Mouse (Mus musculus): ENCODE measurements around the gene Zfp710. TPM values are rescaled to one million over a fixed set of nuclear protein-coding genes. Genes with fewer than 3 reads are reported as not detected.

The Zfp710 gene
- polyA plus RNA-seq, 1 experiment = 0.20 TPM

- Histone ChIP-seq H3K36me3 (ENCODE audit: control insufficient read depth) (no peaks in the 10 kb centered on the region), H3K4me1 (ENCODE audit: control insufficient read depth) (no peaks in the 10 kb centered on the region), H3K9me3 (ENCODE audit: control insufficient read depth, low read length) (no peaks in the 10 kb centered on the region), H3K4me3 (replicated peaks) (no peak overlapping the region), H3K27me3 (ENCODE audit: control insufficient read depth) (no peaks in the 10 kb centered on the region)
- no peak for TF ChIP-seq TAL1 (IDR thresholded peaks at IDR 0.05; ENCODE audit: low read length)
- no peak for TF ChIP-seq GATA1 (IDR thresholded peaks at IDR 0.05; ENCODE audit: low read length)
Observed at GRCm38 (mm10) chr7:80010680-80011079, 13.9 kb upstream of the Zfp710 start.

DNA sequence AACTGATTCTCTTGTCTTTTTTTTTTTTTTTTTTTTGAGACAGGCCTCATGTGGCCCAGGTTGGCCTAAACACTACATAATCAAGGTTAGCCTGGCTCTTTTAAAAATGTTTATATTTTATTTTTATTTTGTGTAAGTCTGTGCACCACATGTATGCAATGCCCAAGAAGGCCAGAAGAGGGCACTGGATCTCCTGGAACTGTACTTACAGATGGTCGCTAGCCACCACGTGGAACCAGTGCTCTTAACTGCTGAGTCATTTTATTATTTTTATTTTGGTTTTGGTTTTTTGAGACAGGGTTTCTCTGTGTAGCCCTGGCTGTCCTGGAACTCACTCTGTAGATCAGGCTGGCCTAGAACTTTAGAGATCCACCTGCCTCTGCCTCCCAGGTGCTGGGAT is 13.1 kb upstream of the Zfp710 start:
- Histone ChIP-seq H3K36me3 (ENCODE audit: control insufficient read depth) (no peaks in the 10 kb centered on the region), H3K4me3 (replicated peaks) (no peak overlapping the region), H3K9me3 (ENCODE audit: control insufficient read depth, low read length) (no peaks in the 10 kb centered on the region), H3K27me3 (ENCODE audit: control insufficient read depth) (no peaks in the 10 kb centered on the region), H3K4me1 (ENCODE audit: control insufficient read depth) (no peaks in the 10 kb centered on the region)
- TF ChIP-seq GATA1 (IDR thresholded peaks at IDR 0.05; ENCODE audit: low read length) (no peak), TAL1 (IDR thresholded peaks at IDR 0.05; ENCODE audit: low read length) (no peak)

GRCm38 (mm10) chr7:80013884-80014550 is 10.6 kb upstream of the Zfp710 start:
- Histone ChIP-seq H3K27me3 (ENCODE audit: control insufficient read depth) (no peaks in the 10 kb centered on the region), H3K4me1 (ENCODE audit: control insufficient read depth) (no peaks in the 10 kb centered on the region), H3K4me3 (replicated peaks) (no peak overlapping the region), H3K36me3 (ENCODE audit: control insufficient read depth) (no peaks in the 10 kb centered on the region), H3K9me3 (ENCODE audit: control insufficient read depth, low read length) (no peaks in the 10 kb centered on the region)
- no peak for TF ChIP-seq TAL1 (IDR thresholded peaks at IDR 0.05; ENCODE audit: low read length)
- TF ChIP-seq GATA1 (IDR thresholded peaks at IDR 0.05; ENCODE audit: low read length) = no peak

GRCm38 (mm10) chr7:80014826-80015755 is 9.5 kb upstream of the Zfp710 start:
- Histone ChIP-seq H3K9me3 (ENCODE audit: control insufficient read depth, low read length) (no peaks in the 10 kb centered on the region), H3K27me3 (ENCODE audit: control insufficient read depth) (no peaks in the 10 kb centered on the region), H3K36me3 (ENCODE audit: control insufficient read depth) (no peaks in the 10 kb centered on the region), H3K4me1 (ENCODE audit: control insufficient read depth) (no peaks in the 10 kb centered on the region), H3K4me3 (replicated peaks) (no peak overlapping the region)
- TF ChIP-seq TAL1 (IDR thresholded peaks at IDR 0.05; ENCODE audit: low read length) = no peak

- Histone ChIP-seq H3K4me3 (replicated peaks) (no peak overlapping the region), H3K36me3 (ENCODE audit: control insufficient read depth) (no peaks in the 10 kb centered on the region), H3K27me3 (ENCODE audit: control insufficient read depth) (peaks cover 5% of the 10 kb centered on the region), H3K9me3 (ENCODE audit: control insufficient read depth, low read length) (no peaks in the 10 kb centered on the region), H3K4me1 (ENCODE audit: control insufficient read depth) (no peaks in the 10 kb centered on the region)
- TF ChIP-seq GATA1 (IDR thresholded peaks at IDR 0.05; ENCODE audit: low read length) (no peak), TAL1 (IDR thresholded peaks at IDR 0.05; ENCODE audit: low read length) (no peak)
Observed at GRCm38 (mm10) chr7:80018506-80019452, 5.8 kb upstream of the Zfp710 start.

DNA sequence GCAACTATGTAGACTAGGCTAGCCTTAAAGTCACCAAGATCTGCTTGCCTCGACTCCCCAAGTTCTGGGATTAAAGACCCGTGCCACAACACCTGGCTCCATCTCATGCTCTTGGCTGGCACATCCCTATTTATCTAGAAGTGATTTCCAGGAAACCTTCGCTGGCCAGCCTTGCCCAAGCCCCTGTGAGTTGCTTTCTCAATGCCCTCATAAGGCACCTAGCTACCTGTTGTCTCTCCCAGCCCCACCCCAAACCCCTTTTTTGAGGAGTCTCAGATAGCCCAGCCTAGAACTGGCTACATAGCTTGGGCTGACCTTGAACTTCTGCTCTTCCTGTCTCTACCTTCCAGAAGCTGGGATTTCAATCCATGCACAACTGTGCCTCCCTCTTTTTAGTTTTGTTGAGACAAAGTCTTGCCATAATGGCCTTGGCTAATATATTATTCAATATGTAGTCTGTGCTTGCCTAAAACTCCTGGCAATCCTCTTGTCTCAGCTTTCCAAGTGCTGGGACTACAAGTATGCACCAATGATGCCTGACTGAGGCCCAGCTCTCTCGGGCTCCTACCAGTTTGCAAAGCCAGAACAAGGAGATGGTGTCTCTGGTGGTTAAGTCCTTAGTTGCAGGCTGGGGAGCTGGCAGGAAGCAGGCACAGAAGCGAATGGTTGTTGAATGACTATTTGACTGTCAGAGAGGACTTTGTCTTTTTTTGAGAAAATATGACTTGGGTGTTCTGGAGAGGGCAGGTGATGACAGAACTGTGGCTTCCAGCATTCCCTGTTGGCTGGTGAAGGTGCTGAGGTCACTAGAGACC is 786 bp upstream of the Zfp710 start:
- Histone ChIP-seq H3K27me3 (ENCODE audit: control insufficient read depth) (peaks cover 51% of the 10 kb centered on the region), H3K4me3 (replicated peaks) (no peak overlapping the region), H3K9me3 (ENCODE audit: control insufficient read depth, low read length) (no peaks in the 10 kb centered on the region), H3K4me1 (ENCODE audit: control insufficient read depth) (peaks cover 30% of the 10 kb centered on the region), H3K36me3 (ENCODE audit: control insufficient read depth) (no peaks in the 10 kb centered on the region)
- no peak for TF ChIP-seq GATA1 (IDR thresholded peaks at IDR 0.05; ENCODE audit: low read length)
- TF ChIP-seq TAL1 (IDR thresholded peaks at IDR 0.05; ENCODE audit: low read length) = no peak

DNA sequence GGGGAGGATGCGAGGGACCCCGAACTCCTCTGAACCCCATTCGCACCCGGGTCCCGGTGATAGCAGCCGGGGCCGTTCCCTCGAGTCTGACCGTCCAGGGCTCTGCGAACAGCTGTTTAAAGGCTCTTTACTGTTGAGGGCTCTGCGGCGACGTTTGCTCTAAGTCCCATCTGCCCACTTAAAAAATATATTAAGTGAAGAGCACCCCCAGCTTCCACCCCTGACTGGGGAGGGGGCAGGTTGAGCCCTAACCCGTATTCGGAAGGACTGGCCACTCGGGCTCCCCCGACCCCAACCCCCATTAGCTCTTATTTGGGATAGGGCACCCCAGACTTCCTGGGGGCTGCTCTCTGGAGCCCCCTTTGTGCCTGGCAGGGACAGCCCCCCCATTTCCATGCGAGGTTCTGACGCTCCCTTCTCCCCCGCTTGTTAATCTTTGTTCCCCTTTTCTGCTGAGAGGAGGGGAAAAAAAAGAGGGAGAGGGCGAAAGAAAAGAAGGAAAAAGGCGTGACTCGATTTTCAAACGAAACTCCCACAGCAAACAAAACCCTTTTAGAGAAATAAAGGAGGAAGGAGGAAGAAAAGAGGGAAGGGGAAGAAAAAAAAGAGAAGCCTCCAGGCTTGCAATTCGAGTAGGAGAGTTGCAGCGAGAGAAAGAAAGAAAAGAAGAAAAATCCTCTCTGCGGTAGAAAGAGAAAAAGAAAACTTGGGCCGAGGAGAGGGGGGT is 940 bp downstream of the Zfp710 start:
- peaks cover 30% of the 10 kb centered on the region for H3K4me1 ChIP-seq (ENCODE audit: control insufficient read depth)
- no peaks in the 10 kb centered on the region for H3K36me3 ChIP-seq (ENCODE audit: control insufficient read depth)
- TF ChIP-seq TAL1 (IDR thresholded peaks at IDR 0.05; ENCODE audit: low read length) (no peak), GATA1 (IDR thresholded peaks at IDR 0.05; ENCODE audit: low read length) (no peak)
- H3K4me3 ChIP-seq (replicated peaks) = peak overlapping the region; percentile 75
- peaks cover 51% of the 10 kb centered on the region for H3K27me3 ChIP-seq (ENCODE audit: control insufficient read depth)
- no peaks in the 10 kb centered on the region for H3K9me3 ChIP-seq (ENCODE audit: control insufficient read depth, low read length)
